Mouse (Mus musculus): ENCODE data around the gene Trpv6. TPM values are rescaled to one million over a fixed set of nuclear protein-coding genes. Genes with fewer than 3 reads are reported as not detected.
A peak's percentile ranks its signal among the peaks of the same experiment; 100 is the strongest.

The Trpv6 gene
- total and polyA plus RNA-seq, 3 experiments, result not detected

- no peak overlapping the region for H3K4me3 ChIP-seq (replicated peaks in 1 of 3; ENCODE audit: low read depth in 2 of 3, low read length in 2 of 3, poor library complexity in 1 of 3)
- no peak overlapping the region for H3K27ac ChIP-seq (ENCODE audit: insufficient read depth, low read depth)
- peaks cover 0 to 14% of the 10 kb centered on the region in 2 experiments; a peak in 2 of 4 replicates for H3K4me1 ChIP-seq (ENCODE audit: control insufficient read depth in 1 of 2, insufficient read depth in 2 of 2)
- H3K79me2 ChIP-seq (replicated peaks; ENCODE audit: control insufficient read depth, extremely low read depth, insufficient read depth, poor library complexity, severe bottlenecking), result no peaks in the 10 kb centered on the region
- DNase-seq (ENCODE audit: extremely low read depth), result peak; percentile 59
- H3K9me3 ChIP-seq (replicated peaks; ENCODE audit: low read length), result no peaks in the 10 kb centered on the region
- in situ Hi-C loops (cut with MboI; ENCODE audit: low pct_ligation_motif_present, low pct_unique_long_range_greater_than_20kb, low sequenced_read_pairs), result no loop called here
- no peak overlapping the region for H3K4me2 ChIP-seq (ENCODE audit: insufficient read depth, low read depth, poor library complexity, severe bottlenecking)
- H3K9ac ChIP-seq (ENCODE audit: insufficient read depth, low read depth), result no peak overlapping the region
- dilution Hi-C loops (cut with MboI; ENCODE audit: extremely low pct_ligation_motif_present, extremely low pct_unique_long_range_greater_than_20kb, low sequenced_read_pairs), result no loop called here
- no peaks in the 10 kb centered on the region for H3K36me3 ChIP-seq (replicated peaks in 1 of 2; ENCODE audit: control insufficient read depth in 1 of 2, insufficient read depth in 1 of 2, low read length in 1 of 2)
- no peaks in the 10 kb centered on the region for H3K27me3 ChIP-seq (replicated peaks)
- TF ChIP-seq ZKSCAN1 (IDR thresholded peaks at IDR 0.05; ENCODE audit: borderline replicate concordance, low read depth, low read length) (no peak), ZMIZ1 (IDR thresholded peaks at IDR 0.05; ENCODE audit: low read depth, low read length) (no peak), IRF4 (IDR thresholded peaks at IDR 0.05; ENCODE audit: low read depth, low read length) (no peak), NELFE (IDR thresholded peaks at IDR 0.05; ENCODE audit: low read depth, low read length) (no peak), MAZ (IDR thresholded peaks at IDR 0.05; ENCODE audit: low read depth, low read length) (no peak), GABPA (IDR thresholded peaks at IDR 0.05; ENCODE audit: insufficient replicate concordance, low read depth, low read length) (no peak), MAFK (IDR thresholded peaks at IDR 0.05; ENCODE audit: insufficient replicate concordance, low read length) (0 out of 2 replicates have a peak, but pooled peaks have one; percentile 49), EP300 (IDR thresholded peaks at IDR 0.05; ENCODE audit: low read length) (peak; percentile 43; the same call in 1 of the 2 replicates), CTCF (conservative IDR thresholded peaks at IDR 0.05 in 1 of 2, IDR thresholded peaks at IDR 0.05 in 1 of 2; ENCODE audit: low read depth in 2 of 2, low read length in 2 of 2) (no peak), KAT2A (IDR thresholded peaks at IDR 0.05; ENCODE audit: insufficient replicate concordance, low read length) (no peak), SMC3 (IDR thresholded peaks at IDR 0.05; ENCODE audit: low read depth, low read length) (no peak), BHLHE40 (IDR thresholded peaks at IDR 0.05; ENCODE audit: low read depth, low read length) (peak; percentile 64), MYC (IDR thresholded peaks at IDR 0.05; ENCODE audit: low read depth, low read length) (no peak), TBP (conservative IDR thresholded peaks at IDR 0.05; ENCODE audit: low read depth, low read length) (no peak)
Observed at GRCm38 (mm10) chr6:41621241-41621990, 14.8 kb downstream of the Trpv6 start.

DNA sequence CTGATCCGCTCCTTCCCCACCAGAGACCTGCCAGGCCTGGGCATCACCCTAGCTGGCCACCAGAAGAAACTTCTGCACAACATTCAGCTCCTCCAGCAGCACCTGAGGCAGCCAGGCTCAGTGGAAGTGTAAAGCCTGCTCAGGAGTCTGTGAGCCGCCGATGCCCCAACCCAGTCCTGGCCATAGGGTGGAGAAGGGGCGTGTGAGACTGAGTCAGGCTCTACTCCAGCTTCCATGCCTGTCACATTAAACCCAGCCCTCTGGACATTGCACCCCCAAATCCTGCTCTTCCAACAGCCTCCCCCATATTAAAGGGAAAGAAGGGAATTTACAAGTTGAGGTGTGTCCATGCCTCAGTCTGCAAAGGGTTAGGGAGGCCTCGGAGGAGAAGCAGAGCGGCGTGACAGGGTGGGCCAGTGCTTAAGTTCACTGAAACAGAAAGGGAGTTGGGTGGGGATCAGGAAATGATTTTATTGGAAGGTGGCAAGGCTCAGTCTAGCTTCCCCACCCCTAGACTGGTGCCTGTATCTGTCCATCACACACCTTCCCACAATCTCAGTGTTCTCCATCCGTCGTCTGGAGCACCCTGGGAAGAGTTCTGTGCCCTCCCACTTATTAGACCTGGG is 15.9 kb downstream of the Trpv6 start:
- H3K9me3 ChIP-seq (replicated peaks; ENCODE audit: low read length), result no peaks in the 10 kb centered on the region
- H3K27me3 ChIP-seq (replicated peaks), result no peaks in the 10 kb centered on the region
- no peak overlapping the region for H3K27ac ChIP-seq (ENCODE audit: insufficient read depth, low read depth)
- no peak for TF ChIP-seq ELF1 (IDR thresholded peaks at IDR 0.05; ENCODE audit: low read depth, low read length)
- TF ChIP-seq CHD2 (IDR thresholded peaks at IDR 0.05; ENCODE audit: low read length), result no peak
- no peak for TF ChIP-seq MXI1 (IDR thresholded peaks at IDR 0.05; ENCODE audit: low read depth, low read length)
- TF ChIP-seq SMC3 (IDR thresholded peaks at IDR 0.05; ENCODE audit: low read depth, low read length), result no peak
- no peak for TF ChIP-seq IRF4 (IDR thresholded peaks at IDR 0.05; ENCODE audit: low read depth, low read length)
- no peak for TF ChIP-seq MEF2A (IDR thresholded peaks at IDR 0.05; ENCODE audit: borderline replicate concordance, low read depth, low read length)
- TF ChIP-seq KAT2A (IDR thresholded peaks at IDR 0.05; ENCODE audit: insufficient replicate concordance, low read length), result no peak
- H3K79me2 ChIP-seq (replicated peaks; ENCODE audit: control insufficient read depth, extremely low read depth, insufficient read depth, poor library complexity, severe bottlenecking), result no peaks in the 10 kb centered on the region
- dilution Hi-C loops (cut with MboI; ENCODE audit: extremely low pct_ligation_motif_present, extremely low pct_unique_long_range_greater_than_20kb, low sequenced_read_pairs), result no loop called here
- no peak overlapping the region for H3K4me2 ChIP-seq (ENCODE audit: insufficient read depth, low read depth, poor library complexity, severe bottlenecking)
- no peak overlapping the region for H3K4me3 ChIP-seq (replicated peaks in 1 of 3; ENCODE audit: low read depth in 2 of 3, low read length in 2 of 3, poor library complexity in 1 of 3)
- peaks cover 0 to 14% of the 10 kb centered on the region in 2 experiments; a peak in 2 of 4 replicates for H3K4me1 ChIP-seq (ENCODE audit: control insufficient read depth in 1 of 2, insufficient read depth in 2 of 2)
- no peak for DNase-seq (ENCODE audit: extremely low read depth)
- H3K36me3 ChIP-seq (replicated peaks in 1 of 2; ENCODE audit: control insufficient read depth in 1 of 2, insufficient read depth in 1 of 2, low read length in 1 of 2), result no peaks in the 10 kb centered on the region
- no peak overlapping the region for H3K9ac ChIP-seq (ENCODE audit: insufficient read depth, low read depth)
- in situ Hi-C loops (cut with MboI; ENCODE audit: low pct_ligation_motif_present, low pct_unique_long_range_greater_than_20kb, low sequenced_read_pairs), result no loop called here

Measured in CH12.LX (cell line).